Mouse (Mus musculus) brain, embryonic 14.5 days (tissue): ENCODE data around the gene Slc9b1.
A peak's percentile ranks its signal among the peaks of the same experiment; 100 is the strongest.

ENCODE experiments used
- CTCF ChIP-seq: fragments of 200-500 bp; IDR thresholded peaks from 2 replicates; pipeline ENCODE4 v1.5.1; 2012; ENCODE audit warnings: inconsistent platforms, mild to moderate bottlenecking, moderate library complexity, borderline replicate concordance; ENCODE audit not compliant: insufficient read depth, insufficient read length; ENCODE audit errors: extremely low read depth
- POLR2A ChIP-seq: fragments of 200-500 bp; IDR thresholded peaks from 2 replicates; pipeline ENCODE4 v1.6.1; 2012; ENCODE audit warnings: mild to moderate bottlenecking, inconsistent platforms, borderline replicate concordance; ENCODE audit not compliant: poor library complexity, insufficient read depth, insufficient read length, severe bottlenecking; ENCODE audit errors: extremely low read depth

DNA sequence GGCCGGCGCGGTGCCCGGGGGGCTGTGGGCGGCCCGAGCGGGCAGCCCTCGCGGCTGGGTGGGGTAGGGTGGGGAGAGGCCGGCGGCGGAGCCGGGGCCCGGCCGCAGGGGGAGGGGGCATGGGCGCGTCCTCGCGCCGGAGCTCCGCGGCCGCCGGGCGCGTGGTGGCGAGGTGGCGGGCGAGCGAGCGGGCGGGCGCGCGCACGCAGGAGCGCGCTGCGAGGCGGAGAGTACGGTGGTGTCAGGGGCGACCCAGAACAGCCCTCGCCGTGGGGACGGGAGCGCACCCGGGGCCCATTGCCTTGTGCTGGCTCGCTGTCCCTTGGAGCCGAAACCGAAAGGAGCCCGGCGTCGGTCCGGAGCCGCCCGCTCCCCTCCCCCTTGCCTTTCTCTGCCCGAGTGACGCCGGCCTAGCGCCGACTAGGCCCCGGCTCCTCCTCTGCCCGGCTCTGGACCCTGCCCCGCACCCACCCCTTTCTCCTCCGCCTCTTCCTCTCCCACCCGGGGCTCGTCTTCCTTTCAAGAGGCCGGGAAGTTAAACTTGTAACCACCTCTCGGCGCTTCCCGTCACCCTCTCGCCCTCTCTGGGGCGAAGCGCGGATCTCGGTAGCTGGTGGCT lies 91.2 kb downstream of the Slc9b1 start:
- no peak for TF ChIP-seq CTCF
- peak; percentile 63; the same call in 1 of the 2 replicates for TF ChIP-seq POLR2A
